Mouse (Mus musculus): ENCODE data around the gene Cpm. TPM values are rescaled to one million over a fixed set of nuclear protein-coding genes. Genes with fewer than 3 reads are reported as not detected.

Cpm gene
- polyA plus RNA-seq, 2 experiments: 3.9 to 9.1 TPM

GRCm38 (mm10) chr10:117726350-117726749, 97.0 kb downstream of the Cpm start:
- H3K9ac ChIP-seq (replicated peaks): no peak overlapping the region
- TF ChIP-seq CTCF (IDR thresholded peaks at IDR 0.05; ENCODE audit: low read depth) (no peak), EP300 (IDR thresholded peaks at IDR 0.05; ENCODE audit: low read depth) (no peak)
- ATAC-seq (ENCODE audit: insufficient read depth): no peak
- peaks cover 2 to 11% of the 10 kb centered on the region in 2 experiments for H3K4me1 ChIP-seq (replicated peaks; ENCODE audit: control insufficient read depth in 2 of 2, insufficient read depth in 2 of 2, low read length in 1 of 2)
- no peaks in the 10 kb centered on the region for H3K9me3 ChIP-seq (ENCODE audit: control insufficient read depth, low read length)
- no peaks in the 10 kb centered on the region for H3K36me3 ChIP-seq (replicated peaks; ENCODE audit: control insufficient read depth, insufficient read depth, low read depth)
- H3K4me2 ChIP-seq (ENCODE audit: low read depth): no peak overlapping the region
- no peak overlapping the region for H3K27ac ChIP-seq
- 77% methylated on average over 4 of the region's 4 CpGs for WGBS (ENCODE audit: insufficient replicate concordance)
- no peak overlapping the region for H3K4me3 ChIP-seq (ENCODE audit: insufficient read depth in 1 of 2, low read depth in 2 of 2, low read length in 2 of 2)
- no peak for DNase-seq (ENCODE audit: low read depth in 3 of 3, low spot score in 3 of 3)
- no peaks in the 10 kb centered on the region for H3K27me3 ChIP-seq (ENCODE audit: control insufficient read depth, insufficient read depth, low read length)

GRCm38 (mm10) chr10:117726888-117727385, 97.6 kb downstream of the Cpm start:
- Histone ChIP-seq H3K4me1 (replicated peaks; ENCODE audit: control insufficient read depth in 2 of 2, insufficient read depth in 2 of 2, low read length in 1 of 2) (peaks cover 6 to 17% of the 10 kb centered on the region in 2 experiments), H3K4me2 (ENCODE audit: low read depth) (no peak overlapping the region), H3K4me3 (ENCODE audit: insufficient read depth in 1 of 2, low read depth in 2 of 2, low read length in 2 of 2) (no peak overlapping the region), H3K36me3 (replicated peaks; ENCODE audit: control insufficient read depth, insufficient read depth, low read depth) (no peaks in the 10 kb centered on the region), H3K27me3 (ENCODE audit: control insufficient read depth, insufficient read depth, low read length) (no peaks in the 10 kb centered on the region), H3K9me3 (ENCODE audit: control insufficient read depth, low read length) (no peaks in the 10 kb centered on the region), H3K27ac (no peak overlapping the region), H3K9ac (replicated peaks) (no peak overlapping the region)
- WGBS (ENCODE audit: insufficient replicate concordance): 71% methylated on average over 4 of the region's 4 CpGs
- ATAC-seq (ENCODE audit: insufficient read depth) (no peak), DNase-seq (ENCODE audit: low read depth in 3 of 3, low spot score in 3 of 3) (no peak)
- TF ChIP-seq CTCF (IDR thresholded peaks at IDR 0.05; ENCODE audit: low read depth) (no peak), EP300 (IDR thresholded peaks at IDR 0.05; ENCODE audit: low read depth) (no peak)

GRCm38 (mm10) chr10:117727518-117728110, 98.3 kb downstream of the Cpm start:
- WGBS (ENCODE audit: insufficient replicate concordance): 69% methylated on average over 9 of the region's 9 CpGs
- no peak overlapping the region for H3K27ac ChIP-seq
- DNase-seq (ENCODE audit: low read depth in 3 of 3, low spot score in 3 of 3) (no peak), ATAC-seq (ENCODE audit: insufficient read depth) (no peak)
- H3K4me3 ChIP-seq (ENCODE audit: insufficient read depth in 1 of 2, low read depth in 2 of 2, low read length in 2 of 2): no peak overlapping the region
- TF ChIP-seq CTCF (IDR thresholded peaks at IDR 0.05; ENCODE audit: low read depth) (no peak), EP300 (IDR thresholded peaks at IDR 0.05; ENCODE audit: low read depth) (no peak)
- H3K27me3 ChIP-seq (ENCODE audit: control insufficient read depth, insufficient read depth, low read length): no peaks in the 10 kb centered on the region
- peaks cover 8 to 23% of the 10 kb centered on the region in 2 experiments for H3K4me1 ChIP-seq (replicated peaks; ENCODE audit: control insufficient read depth in 2 of 2, insufficient read depth in 2 of 2, low read length in 1 of 2)
- no peak overlapping the region for H3K9ac ChIP-seq (replicated peaks)
- H3K4me2 ChIP-seq (ENCODE audit: low read depth): no peak overlapping the region
- no peaks in the 10 kb centered on the region for H3K9me3 ChIP-seq (ENCODE audit: control insufficient read depth, low read length)
- H3K36me3 ChIP-seq (replicated peaks; ENCODE audit: control insufficient read depth, insufficient read depth, low read depth): no peaks in the 10 kb centered on the region

GRCm38 (mm10) chr10:117728574-117728973, 99.3 kb downstream of the Cpm start:
- Histone ChIP-seq H3K4me2 (ENCODE audit: low read depth) (no peak overlapping the region), H3K36me3 (replicated peaks; ENCODE audit: control insufficient read depth, insufficient read depth, low read depth) (no peaks in the 10 kb centered on the region), H3K9me3 (ENCODE audit: control insufficient read depth, low read length) (no peaks in the 10 kb centered on the region), H3K27ac (no peak overlapping the region), H3K27me3 (ENCODE audit: control insufficient read depth, insufficient read depth, low read length) (no peaks in the 10 kb centered on the region), H3K9ac (replicated peaks) (no peak overlapping the region), H3K4me3 (ENCODE audit: insufficient read depth in 1 of 2, low read depth in 2 of 2, low read length in 2 of 2) (no peak overlapping the region), H3K4me1 (replicated peaks; ENCODE audit: control insufficient read depth in 2 of 2, insufficient read depth in 2 of 2, low read length in 1 of 2) (peaks cover 15 to 32% of the 10 kb centered on the region in 2 experiments)
- no peak for TF ChIP-seq EP300 (IDR thresholded peaks at IDR 0.05; ENCODE audit: low read depth)
- DNase-seq (ENCODE audit: low read depth in 3 of 3, low spot score in 3 of 3): no peak
- no peak for ATAC-seq (ENCODE audit: insufficient read depth)
- 63% methylated on average over 5 of the region's 5 CpGs for whole genome bisulfite sequencing (ENCODE audit: insufficient replicate concordance)

- TF ChIP-seq EP300 (IDR thresholded peaks at IDR 0.05; ENCODE audit: low read depth): no peak
- peaks cover 15 to 33% of the 10 kb centered on the region in 2 experiments for H3K4me1 ChIP-seq (replicated peaks; ENCODE audit: control insufficient read depth in 2 of 2, insufficient read depth in 2 of 2, low read length in 1 of 2)
- DNase-seq (ENCODE audit: low read depth in 3 of 3, low spot score in 3 of 3) (no peak), ATAC-seq (ENCODE audit: insufficient read depth) (no peak)
- no peaks in the 10 kb centered on the region for H3K9me3 ChIP-seq (ENCODE audit: control insufficient read depth, low read length)
- H3K4me3 ChIP-seq (ENCODE audit: insufficient read depth in 1 of 2, low read depth in 2 of 2, low read length in 2 of 2): no peak overlapping the region
- no peak overlapping the region for H3K4me2 ChIP-seq (ENCODE audit: low read depth)
- no peaks in the 10 kb centered on the region for H3K36me3 ChIP-seq (replicated peaks; ENCODE audit: control insufficient read depth, insufficient read depth, low read depth)
- 58% methylated on average over 11 of the region's 11 CpGs for WGBS (ENCODE audit: insufficient replicate concordance)
- no peak overlapping the region for H3K9ac ChIP-seq (replicated peaks)
- H3K27ac ChIP-seq: no peak overlapping the region
- H3K27me3 ChIP-seq (ENCODE audit: control insufficient read depth, insufficient read depth, low read length): no peaks in the 10 kb centered on the region
These were observed 100.0 kb downstream of the Cpm start for GRCm38 (mm10) chr10:117729139-117729814.

Measured in liver, embryonic 14.5 days (tissue).